In genomic region chr11:4916068-4916467, GRCm38 (mm10) we compare ENCODE assay signal across 8 mouse cellular contexts. TPM values are rescaled to one million over a fixed set of nuclear protein-coding genes. Genes with fewer than 3 reads are reported as not detected.
A peak's percentile ranks its signal among the peaks of the same experiment; 100 is the strongest.
DNase-seq lines count a peak whose midpoint lies in the region; ATAC-seq lines count a peak whose summit lies in the region.

No protein-coding gene starts in this region.

- peak; percentile 38 for DNase-seq in gastrocnemius, adult 18-20 months (ENCODE audit: low spot score)
- no peak for DNase-seq in gastrocnemius, postnatal 25 days
- peak; percentile 84 for DNase-seq in brain, adult 2 months (ENCODE audit: low read depth, low spot score)
- peak; percentile 77 to 80 for DNase-seq in kidney, postnatal 4 days
- DNase-seq in lung, postnatal 14 days: peak; percentile 68
- DNase-seq in right cerebral cortex, postnatal 4 days: peak; percentile 44

- ATAC-seq in CD4-positive, CD25-positive, alpha-beta regulatory T cell, adult 4 months: peak; percentile 64
- ATAC-seq in erythroid progenitor cell, adult 5-6 weeks (replicated peaks; ENCODE audit: low FRiP score, poor library complexity, severe bottlenecking): peak; percentile 79

RNA-seq across cellular contexts. Expression of gene Thoc5, which starts 20.9 kb away (rescaled TPM):
- 10 to 100 TPM; 14.8 to 15.6 TPM for total RNA-seq in gastrocnemius, adult 18-20 months (2021)
- total RNA-seq in gastrocnemius, postnatal 25 days (2021): 10 to 100 TPM; 11.7 to 14.5 TPM
- polyA plus RNA-seq in CD4-positive, CD25-positive, alpha-beta regulatory T cell, adult 4 months (2017; shearing (Covaris generic)): 10 to 100 TPM; 38.7 to 48.5 TPM
- total RNA-seq in erythroid progenitor cell, adult 5-6 weeks (2015; ENCODE audit: low replicate concordance): 3.6 and 4.6 TPM in 2 replicates
- 8.3 and 12.7 TPM in 2 replicates for total RNA-seq in erythroid progenitor cell, adult 5-6 weeks (2017; ENCODE audit: low replicate concordance)

RNA-seq across cellular contexts. Expression of gene Nefh, which starts 31.8 kb away (rescaled TPM):
- not detected for total RNA-seq in gastrocnemius, adult 18-20 months (2021)
- not detected for total RNA-seq in gastrocnemius, postnatal 25 days (2021)
- polyA plus RNA-seq in CD4-positive, CD25-positive, alpha-beta regulatory T cell, adult 4 months (2017; shearing (Covaris generic)): 1 to 10 TPM; 6.6 to 6.9 TPM
- total RNA-seq in erythroid progenitor cell, adult 5-6 weeks (2015; ENCODE audit: low replicate concordance): not detected in 2 replicates
- total RNA-seq in erythroid progenitor cell, adult 5-6 weeks (2017; ENCODE audit: low replicate concordance): 0.39 and 0.98 TPM in 2 replicates

RNA-seq across cellular contexts. Expression of gene Nipsnap1, which starts 42.3 kb away (rescaled TPM):
- total RNA-seq in gastrocnemius, adult 18-20 months (2021): under 1 TPM; 0.57 to 1.00 TPM
- total RNA-seq in gastrocnemius, postnatal 25 days (2021): 1 to 10 TPM in 1 of 2 experiments, under 1 TPM in 1; 0.64 to 1.1 TPM
- polyA plus RNA-seq in CD4-positive, CD25-positive, alpha-beta regulatory T cell, adult 4 months (2017; shearing (Covaris generic)): 10 to 100 TPM; 50.0 to 62.7 TPM
- total RNA-seq in erythroid progenitor cell, adult 5-6 weeks (2015; ENCODE audit: low replicate concordance): not detected in 2 replicates
- 1.3 and 12.7 TPM in 2 replicates for total RNA-seq in erythroid progenitor cell, adult 5-6 weeks (2017; ENCODE audit: low replicate concordance)
